Mouse (Mus musculus) kidney, postnatal 14 days (tissue): Measurements from ENCODE around the gene Sac3d1.

Experiments used
- DNase-seq: peaks from one replicate; pipeline ENCODE4 v3.0.0; 2022; ENCODE audit warnings: mixed read lengths

Gene Sac3d1

DNA sequence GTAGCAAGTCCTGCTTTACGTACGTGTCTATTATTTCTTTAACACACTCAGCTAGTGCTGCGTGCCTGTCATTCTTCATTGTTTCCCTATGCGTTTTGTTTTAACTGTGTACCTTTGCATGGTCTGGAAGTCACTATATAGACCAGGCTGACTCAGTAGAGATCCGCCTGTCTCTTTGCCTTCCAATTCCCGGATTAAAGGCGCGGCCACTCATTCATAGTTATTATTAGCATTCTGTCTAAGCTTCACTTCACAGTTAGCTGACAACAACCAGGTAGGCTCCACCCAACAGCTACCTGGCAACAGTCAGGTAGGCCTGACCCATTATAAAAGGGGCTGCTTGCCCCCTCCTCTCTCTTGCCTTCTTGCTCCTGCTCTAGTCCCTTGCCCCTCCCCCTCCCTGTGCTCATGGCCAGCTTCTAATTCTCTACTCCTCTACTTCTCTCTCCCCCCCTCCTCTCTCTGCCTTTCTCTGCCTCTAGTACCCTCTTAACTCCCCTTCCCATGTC, 281 bp upstream of the Sac3d1 start:
- no peak for DNase-seq

DNA sequence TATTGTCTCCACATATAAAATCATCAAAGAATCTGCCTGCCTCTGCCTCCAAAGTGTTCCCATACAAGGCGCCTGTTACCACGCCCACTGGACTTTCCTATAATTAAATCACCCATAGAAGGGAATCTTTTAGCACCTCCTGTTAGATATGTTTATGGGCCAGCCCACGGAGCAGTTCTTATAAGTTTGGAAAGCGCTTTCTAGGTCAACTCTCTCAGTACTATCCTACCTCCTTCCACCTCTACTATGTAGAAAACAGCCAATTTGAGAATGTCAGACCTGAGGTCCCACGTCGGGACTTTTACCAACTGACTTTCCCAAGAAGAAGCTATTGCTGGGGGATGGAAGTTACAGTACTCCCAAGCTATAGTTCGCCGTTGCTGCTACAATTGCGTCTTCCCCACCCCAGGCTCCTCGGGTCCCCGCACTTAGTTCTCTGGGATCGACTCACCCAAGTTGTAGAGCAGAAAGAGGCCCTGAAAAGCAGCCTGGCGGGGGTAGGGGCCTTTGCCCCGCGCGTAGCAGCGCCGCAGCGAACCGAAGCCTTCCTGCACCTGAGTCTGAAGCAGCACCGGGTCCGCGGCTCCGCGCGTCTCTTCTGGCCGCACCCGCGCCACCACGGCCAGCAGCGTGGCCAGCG, 984 bp downstream of the Sac3d1 start:
- DNase-seq, result no peak

DNA sequence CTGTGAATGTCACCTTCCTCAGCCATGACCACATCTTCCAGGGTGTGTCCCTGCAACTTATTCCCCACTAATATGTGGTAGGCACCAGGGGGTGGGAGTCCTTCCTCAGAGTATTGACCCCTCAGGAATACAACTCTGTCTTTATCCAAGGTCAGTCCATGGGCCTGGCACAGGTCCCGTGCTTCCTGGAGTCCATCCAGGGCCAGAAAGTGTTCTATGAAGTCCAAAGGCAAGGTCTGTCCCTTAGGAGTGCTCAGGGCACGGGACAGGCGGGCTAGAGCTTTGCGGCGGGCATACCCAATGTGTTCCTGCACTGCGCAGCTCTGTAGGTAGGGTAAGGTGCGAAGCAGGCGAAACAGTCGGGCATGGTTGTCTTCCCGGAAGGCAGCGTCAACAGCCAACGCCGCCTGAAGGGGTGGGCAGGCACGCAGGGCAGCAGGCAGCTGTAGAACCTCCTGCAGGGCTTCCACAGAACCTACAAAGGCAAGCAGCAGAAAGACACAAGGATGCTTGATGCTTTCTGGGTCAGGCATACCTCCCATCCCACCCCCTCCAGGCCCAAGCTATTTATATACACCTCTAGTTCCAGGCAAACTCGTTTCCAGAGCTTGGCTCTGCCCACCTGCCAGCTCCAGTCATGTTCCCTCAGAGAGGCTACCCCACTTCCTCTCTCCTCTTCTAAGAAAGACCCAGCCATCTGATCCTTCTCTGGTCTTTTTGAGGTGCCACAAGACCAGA, 2.2 kb downstream of the Sac3d1 start:
- peak; percentile 27 for DNase-seq

DNA sequence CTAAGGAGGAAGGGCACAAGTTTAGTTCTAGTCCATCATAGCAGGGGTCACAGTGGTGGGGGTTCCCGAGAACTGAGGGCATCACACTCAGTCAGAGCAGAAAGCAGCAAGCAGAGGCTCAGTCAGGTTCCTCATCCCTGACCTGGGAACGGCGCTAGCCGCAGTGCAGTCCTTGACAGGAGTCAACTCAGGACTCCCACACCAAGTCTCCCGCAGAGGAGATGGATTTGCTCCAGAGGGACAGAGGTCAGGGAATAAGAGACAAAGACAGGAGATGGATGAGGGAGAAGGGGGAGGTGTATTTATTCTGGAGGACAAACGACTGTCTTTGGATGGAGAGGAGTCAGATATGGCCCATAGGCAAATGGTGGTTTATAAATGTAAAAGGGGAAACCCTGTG, 5.3 kb downstream of the Sac3d1 start:
- peak; percentile 21 for DNase-seq

DNA sequence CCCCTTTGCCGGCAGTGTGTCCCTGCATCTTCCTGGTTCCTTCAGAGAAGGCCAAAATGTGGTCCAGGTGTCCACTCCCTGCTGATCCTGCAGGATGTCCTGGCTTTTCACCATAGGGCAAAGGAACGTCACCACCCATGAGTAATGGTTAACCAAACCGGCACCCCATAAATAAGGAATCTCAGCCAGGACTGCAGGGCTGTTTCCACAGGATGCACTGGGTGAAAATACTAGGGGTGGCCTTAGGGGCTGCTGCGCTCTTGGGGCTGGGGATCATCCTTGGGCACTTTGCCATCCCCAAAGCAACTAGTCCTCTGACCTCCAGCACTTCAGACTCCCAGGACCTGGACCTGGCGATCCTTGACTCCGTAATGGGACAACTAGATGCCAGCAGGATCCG, 12.9 kb downstream of the Sac3d1 start, which contains the start of gene Naaladl1:
Gene Naaladl1, plus strand, starts transcription at position 197 of the 400 bp plus-strand sequence.
- no peak for DNase-seq

DNA sequence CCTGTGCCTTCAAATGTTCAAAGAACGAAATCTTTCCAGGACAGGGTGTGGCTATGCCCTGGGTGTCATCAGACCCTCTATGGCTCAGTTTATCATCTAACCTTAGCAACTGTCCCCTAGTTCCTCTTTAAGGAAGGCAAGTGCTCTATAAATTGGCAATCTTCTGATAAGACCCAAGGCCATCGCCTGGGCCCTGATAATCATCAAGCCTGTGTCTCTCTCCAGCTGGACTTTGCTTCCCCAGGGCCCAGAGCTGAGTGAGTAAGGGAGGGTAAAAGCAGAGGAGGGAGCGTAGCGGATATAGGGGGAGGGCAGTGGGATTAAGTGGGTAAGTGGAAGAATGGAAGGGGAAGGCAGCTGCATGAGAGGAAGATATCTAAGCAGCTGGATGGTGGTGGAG, 14.0 kb downstream of the Sac3d1 start:
- no peak for DNase-seq

DNA sequence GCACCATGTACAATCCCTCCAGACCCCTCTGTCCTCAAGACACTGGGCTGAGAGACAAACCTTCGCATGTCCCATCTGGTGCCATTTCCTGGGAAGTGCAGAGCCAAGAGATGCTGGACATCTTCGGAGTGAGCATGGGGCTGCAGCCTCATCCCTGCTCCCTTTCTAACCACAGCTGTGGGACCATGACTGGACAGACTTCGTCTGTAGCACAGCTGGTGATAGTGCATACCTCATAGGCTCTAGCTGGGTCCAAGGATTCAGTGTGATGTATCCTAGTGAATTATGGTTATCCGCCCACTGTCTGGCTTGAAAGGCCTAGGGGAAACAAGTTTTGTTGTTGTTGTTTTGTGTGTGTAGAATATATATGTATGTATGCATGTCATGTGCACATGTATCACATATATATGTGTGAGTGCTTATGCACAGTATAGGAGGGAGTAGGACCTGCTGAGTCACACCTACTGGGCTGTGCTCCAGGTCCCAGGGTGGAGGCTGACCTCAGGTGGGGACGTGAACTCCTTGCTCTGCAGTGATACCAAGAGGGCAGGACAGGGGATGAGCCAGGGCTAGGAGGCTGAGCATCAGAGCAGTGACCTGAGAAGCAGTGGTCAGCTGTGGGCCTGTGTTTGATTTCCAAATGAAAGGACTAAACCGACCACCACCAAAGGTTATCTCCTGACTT, 16.1 kb downstream of the Sac3d1 start:
- no peak for DNase-seq

DNA sequence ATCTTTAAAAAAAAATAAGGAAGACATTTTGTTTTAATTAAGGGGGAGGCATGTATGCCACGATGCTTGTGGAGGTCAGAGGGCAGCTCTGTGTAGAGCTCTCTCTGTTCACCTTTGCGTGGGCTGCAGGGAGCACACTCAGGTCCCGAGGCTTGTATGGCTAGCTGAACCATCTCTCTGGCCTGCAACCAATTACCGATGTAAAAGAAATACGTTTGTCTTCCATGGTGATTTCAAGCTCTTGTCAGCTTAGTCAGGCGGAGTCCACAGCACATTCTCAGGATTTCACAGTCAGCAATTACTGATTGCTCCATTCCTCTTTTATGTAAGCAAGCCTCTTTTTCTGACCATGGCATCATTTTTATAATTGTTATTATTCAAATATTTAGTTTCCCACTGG, 17.3 kb downstream of the Sac3d1 start:
- DNase-seq, result no peak

DNA sequence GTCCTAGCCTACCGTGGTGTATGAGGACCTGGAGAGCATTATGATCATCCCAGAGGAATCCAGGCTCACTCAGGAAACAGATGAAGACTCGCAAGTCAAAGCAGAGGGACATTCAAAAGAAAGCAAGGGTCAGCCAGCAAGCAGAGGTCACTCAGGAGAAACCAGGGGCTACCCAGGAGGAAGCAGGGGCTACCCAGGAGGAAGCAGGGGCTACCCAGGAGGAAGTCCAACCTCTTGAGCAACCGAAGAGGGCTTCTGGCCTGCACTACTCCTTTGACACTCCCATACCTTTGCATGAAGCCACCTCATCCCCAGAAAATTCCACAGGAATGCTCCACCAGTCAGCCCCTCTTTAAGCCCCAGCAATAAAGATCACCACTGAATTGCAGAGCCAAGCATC, 20.6 kb downstream of the Sac3d1 start:
- DNase-seq, result peak; percentile 47

DNA sequence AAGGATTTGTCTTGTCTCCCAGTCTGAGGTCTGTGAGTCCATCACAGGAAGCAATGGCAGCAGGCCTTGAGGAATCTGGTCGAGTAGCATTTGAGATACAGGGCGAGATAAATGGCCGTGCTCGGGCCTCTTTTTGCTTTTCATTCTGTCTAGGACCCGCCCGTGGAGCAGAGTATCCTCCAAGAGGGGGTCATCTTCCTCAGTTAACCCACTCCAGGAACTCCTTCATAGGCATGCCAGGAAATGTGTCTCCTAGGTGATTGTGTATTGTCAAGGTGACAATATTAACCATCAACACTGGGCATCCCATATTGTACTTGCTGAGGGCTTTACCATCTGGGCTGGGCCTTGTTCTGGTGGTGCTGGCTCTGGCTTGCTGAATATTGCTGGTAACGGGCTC, 24.3 kb downstream of the Sac3d1 start, which contains the start of gene AC131692.1:
Gene AC131692.1, plus strand, starts transcription at position 301 of the 400 bp plus-strand sequence.
- no peak for DNase-seq

DNA sequence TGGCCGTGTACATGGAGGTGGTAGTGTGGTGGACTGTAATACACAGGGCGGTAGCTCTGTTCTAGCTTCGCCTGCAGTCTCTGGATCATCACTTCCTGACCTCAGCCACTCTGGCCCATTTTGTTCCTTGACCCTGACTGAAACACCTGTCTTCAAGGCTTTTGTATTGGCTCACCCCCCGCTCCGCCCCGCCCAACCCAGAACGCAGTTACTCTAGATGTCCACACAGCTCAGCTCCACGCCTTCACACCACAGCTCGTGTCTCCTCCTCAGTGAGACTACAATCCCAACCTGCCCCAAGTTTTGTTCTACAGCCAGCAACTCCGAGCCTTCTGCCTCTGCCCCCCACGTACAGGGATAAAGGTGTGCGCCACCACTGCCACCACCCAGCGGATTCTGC, 29.6 kb downstream of the Sac3d1 start:
- no peak for DNase-seq

DNA sequence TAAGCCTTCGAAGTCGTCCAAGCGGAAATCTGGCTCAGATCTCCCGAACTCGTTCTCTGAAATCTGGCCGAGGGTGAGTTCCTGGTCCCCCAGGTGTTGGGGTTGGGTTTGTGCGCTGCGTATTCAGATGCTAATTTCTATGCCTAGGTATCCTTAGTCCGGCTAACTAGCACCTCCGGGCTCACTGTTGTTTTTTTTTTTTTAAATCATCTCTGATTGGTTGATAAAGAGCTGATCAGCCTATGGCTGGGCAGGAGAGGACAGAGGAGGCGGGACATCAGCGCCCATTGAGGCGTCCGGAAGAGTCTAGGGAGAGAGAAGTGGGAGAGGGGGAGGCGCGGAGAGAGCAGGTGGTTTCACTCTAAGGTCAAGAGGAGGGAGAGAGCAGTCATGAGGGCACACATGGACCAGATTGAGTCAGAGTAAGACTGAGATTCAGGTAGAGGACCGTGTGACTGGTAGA, 33.0 kb downstream of the Sac3d1 start:
- peak; percentile 70 for DNase-seq

DNA sequence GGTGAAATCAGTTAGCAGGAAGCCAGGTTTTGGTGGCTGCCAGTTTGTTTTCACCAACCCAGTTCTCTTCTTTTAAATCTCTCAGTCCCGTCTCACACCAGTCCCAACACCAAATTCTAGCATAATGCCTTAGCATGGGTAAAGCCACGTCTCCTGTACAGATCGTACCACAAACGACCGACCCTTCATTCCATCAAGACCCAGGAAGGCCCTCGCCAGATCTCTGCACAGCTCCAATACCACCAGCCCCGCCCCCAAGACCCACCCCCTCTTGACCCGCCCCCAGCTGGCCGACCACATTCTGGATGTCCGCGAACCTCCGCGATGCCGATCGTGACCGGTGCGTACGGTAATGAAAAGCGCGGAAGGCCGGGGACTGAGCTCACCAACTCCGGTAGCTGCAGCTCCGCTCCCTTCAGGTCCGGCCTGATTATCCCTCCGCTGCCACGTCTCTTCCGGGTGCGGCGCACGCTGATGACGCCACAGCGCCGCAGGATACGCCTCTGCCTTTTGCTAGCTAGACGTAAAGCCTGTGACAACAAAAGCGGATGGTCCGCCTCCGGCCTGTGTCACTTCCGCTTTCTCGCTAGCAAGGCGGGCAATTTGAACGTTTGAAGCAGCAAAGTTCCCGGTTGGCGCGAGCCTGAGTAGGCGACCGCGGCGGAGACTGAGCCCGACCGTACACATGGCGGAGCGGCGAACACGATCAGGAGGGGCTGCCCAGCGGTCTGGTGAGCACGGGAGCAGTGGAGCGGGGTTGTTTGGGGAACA, 33.8 kb downstream of the Sac3d1 start, which contains the start of the genes Zfpl1 and Cdca5:
Gene Zfpl1, minus strand, starts transcription at position 479 of the 771 bp plus-strand sequence.
Gene Cdca5, plus strand, starts transcription at position 506 of the 771 bp plus-strand sequence.
- DNase-seq, result peak; percentile 98

DNA sequence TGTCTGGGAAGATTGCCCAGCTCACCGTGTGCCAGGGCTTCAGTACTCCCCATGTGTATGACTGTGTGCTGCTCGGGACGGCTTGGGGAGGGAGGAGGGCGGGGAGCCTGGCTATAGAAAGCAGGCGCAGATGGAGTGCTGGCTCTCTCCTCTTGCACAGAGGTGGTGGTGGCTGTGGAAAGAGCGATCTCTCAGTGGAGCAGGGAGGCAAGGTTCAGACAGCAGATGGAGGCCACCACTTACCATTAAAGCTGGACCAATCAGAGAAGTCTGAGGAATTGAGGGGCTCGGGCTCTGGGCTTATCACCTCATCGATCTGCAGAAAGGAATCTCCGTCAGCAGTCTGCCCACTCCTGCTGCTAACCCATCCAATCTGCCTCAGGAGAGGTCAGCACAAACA, 36.3 kb downstream of the Sac3d1 start, which contains the start of gene Gm28374:
Gene Gm28374, minus strand, starts transcription at position 101 of the 400 bp plus-strand sequence.
- DNase-seq, result no peak

DNA sequence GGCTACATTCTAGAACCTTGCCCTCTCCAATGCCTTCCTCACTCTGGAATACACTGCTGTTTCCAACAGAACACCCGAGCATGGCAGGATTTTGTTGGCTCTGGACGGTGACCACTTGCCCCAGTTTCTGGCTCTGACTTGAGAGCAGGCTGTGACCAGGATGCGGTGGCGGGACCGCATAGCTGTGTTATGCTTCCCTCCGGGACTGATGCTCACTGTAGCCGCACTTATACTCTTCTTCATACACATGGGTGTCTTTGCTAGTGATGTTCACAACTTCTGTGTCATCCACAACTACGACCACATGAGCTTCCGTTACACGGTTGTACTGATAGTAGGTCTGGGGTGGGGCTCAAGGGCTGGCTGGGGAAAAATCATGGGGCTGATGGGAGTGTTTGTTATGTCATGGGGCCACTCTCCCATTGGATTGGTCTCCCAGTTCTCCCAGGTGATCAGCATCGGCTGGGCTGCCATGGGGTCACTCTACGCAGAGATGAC, 38.4 kb downstream of the Sac3d1 start, which contains the start of gene Tmem262:
Gene Tmem262, plus strand, starts transcription at position 51 of the 498 bp plus-strand sequence.
- no peak for DNase-seq

DNA sequence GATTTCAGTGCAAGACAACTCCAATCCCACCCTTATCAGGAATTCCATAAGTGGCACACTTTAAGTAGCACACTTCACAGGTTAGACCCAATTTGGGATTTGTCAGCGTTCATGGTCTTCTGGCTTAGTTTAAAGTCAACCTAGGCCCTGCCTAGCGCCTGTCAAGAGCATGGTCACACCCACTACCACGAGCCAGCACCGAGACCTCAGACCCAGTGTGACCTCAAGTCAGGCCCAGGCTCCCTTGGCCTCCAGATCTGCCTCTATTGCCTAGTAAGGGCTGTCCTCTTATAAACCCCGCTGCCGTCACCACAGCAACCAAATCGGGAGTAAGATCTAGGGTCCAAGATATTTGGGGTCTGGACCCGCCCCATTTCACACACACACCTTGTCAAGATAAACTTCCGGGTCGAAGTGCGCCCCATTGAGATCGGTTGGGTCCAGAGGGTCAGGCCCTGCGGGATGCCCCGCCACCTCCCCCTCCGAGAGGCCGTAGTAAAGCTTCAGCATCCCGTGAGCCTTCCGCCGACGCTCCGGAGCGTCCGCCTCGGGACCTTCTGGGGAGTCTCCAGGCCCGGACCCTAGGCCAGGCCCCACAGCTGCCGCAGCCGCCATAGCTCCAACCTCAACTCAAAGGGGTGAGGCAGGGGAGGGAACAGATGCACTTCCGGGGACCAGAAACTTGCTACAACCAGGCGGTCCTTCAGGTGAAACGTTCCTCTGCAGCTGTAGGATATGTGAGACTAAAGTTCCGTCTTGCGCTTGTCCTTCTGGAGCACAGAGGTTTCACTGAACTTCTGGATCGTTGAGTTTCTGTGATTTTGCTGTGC, 41.7 kb downstream of the Sac3d1 start, which contains the start of gene Vps51:
Gene Vps51, minus strand, starts transcription at position 668 of the 830 bp plus-strand sequence.
- DNase-seq, result peak; percentile 92

DNA sequence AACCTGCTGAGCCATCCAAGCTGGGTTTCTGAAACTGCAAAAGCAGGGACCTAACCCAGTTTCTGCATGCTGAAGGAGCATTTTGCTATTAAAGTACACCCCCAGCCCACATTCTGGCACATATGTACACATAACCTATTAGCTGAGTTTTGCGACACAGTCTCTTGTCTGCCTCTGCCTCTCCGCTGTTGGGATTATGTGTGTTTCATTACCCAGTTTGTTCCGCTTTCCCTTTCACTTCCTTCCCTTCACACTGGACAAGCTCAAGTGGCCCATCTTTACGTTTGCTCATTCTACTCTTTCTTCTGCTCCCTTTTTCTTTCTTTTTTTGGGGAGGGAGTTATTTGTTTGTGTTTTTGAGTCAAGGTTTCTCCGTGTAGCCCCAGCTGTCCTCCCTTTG, 44.6 kb downstream of the Sac3d1 start:
- no peak for DNase-seq

DNA sequence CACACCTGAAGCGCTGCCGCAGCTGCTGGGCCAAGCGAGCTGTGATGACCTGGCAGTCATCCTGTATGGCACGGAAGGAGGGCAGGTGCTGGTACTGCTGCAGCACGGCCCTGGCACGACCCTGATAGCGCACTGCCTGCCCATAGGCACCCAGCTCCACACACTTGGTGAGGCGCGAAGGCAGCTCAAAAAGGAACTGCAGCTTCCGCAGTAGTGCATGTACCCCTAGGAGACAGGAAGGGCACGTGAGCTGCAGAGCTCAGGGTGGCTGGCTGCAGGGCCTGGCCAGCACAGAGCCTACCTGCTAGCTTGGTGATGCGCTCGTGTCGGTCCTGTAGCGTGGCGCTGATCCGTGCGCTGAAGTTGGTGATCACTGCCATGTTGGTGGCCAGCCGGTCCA, 47.2 kb downstream of the Sac3d1 start:
- no peak for DNase-seq

DNA sequence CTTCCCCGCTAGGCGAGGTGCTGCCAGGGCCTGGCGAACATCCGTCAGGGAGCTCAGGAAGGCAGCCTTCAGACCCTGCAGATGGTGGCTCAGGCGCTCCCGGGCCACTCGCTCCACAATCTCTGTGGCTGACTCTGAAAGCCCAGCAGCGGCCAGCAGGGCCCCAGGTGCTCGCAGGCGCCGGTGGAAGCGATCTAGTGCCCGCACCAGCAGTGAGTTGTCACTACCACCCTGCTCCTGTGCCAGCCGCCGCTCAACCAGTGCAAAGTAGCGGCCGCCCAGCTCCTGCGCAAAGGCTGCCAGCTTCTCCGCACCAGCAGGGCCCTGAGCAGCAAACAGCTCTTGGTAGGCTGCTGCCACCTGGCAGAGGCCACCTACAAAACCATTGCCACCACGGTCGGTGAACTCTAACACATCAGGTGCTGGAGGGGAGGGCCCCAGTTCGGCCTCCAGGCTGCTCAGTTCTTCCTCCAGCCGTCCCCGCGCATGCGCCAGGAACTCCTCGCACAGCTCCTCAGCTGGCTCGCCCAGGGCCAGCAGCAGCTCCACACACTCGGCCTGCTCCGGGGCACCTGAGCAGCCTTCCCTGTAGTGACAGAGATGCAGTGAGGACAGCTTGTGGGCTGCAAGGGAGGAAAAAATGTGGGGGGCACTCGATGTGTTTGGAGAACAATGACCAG, 47.7 kb downstream of the Sac3d1 start:
- no peak for DNase-seq

DNA sequence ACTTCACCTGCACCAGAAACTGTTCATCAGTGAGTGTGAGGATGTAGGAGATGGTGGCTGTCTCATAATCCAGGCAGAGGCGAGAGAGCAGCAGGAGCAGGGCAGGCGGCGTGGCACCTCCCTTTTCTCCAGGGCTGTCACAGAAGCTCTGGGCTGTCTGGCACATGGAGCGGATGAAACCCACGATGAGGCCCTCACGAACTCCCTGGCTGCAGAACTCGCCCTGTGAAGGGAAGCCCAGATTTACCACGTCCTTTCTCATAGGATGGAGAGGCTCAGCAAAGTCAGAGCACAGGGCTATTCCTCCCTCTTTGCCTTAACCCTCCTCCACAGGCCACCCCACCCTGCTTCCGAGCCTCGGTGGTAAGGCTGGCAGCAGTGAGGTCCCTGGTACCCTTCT, 48.6 kb downstream of the Sac3d1 start:
- DNase-seq, result no peak
